Mouse (Mus musculus) adrenal gland, adult 18-20 months (tissue): Measurements from ENCODE around the gene Gpsm2. TPM values are rescaled to one million over a fixed set of nuclear protein-coding genes. Genes with fewer than 3 reads are reported as not detected.
"Not testable (repeated sequence)": the region's sequence is repeated elsewhere in the genome, so short reads cannot be mapped to it uniquely, and the experiment has no call there.

Experiments
- DNase-seq, 2 experiments: peaks; one replicate each; pipeline ENCODE4 v3.0.0; 2021 to 2022; ENCODE audit warnings: low spot score in 2 of 2
- total RNA-seq, 2 experiments: library from RNA; stranded (reverse); gene quantifications; 1 replicate in 1 of 2; 2 replicates in 1 of 2; pipeline ENCODE4 v1.2.3; 2021

Gene Gpsm2
- total RNA-seq, 2 experiments from 2014 or later, result 1.1 to 2.8 TPM

DNA sequence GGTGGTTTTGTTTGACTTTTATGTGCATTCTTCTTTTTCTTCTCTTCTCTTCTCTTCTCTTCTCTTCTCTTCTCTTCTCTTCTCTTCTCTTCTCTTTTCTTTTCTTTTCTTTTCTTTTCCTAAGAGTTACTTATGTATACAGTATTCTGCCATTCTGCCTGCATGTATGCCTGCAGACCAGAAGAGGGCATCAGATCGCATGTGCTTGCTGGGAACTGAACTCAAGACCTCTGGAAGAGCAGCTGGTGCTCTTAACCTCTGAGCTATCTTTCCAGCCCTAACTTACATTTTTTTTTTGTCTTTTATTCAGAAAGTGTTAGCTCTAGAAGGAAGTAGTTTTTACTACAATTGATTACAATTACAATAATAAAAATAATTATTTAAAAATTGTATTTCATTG lies 61.2 kb downstream of the Gpsm2 start:
- DNase-seq, result no peak

DNA sequence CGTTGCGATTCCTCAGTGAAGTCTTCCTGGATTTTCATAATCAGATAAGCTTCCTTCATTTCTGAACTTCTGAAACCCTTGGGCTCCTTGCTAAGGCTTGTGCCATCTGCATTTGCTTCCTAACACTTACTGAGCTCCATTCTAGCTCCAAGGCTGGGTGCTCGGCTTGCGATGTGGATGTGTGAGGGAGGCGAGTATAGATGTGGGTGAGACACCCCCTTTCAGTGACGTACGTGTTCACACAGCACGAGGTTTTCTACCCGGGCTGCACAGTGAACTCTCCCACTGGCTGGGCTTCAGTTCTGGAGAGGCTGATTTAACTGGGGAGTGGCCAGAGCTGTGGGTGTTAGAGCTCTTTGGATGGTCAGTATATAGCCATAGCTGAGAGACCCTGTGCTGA lies 63.5 kb downstream of the Gpsm2 start:
- no peak for DNase-seq

DNA sequence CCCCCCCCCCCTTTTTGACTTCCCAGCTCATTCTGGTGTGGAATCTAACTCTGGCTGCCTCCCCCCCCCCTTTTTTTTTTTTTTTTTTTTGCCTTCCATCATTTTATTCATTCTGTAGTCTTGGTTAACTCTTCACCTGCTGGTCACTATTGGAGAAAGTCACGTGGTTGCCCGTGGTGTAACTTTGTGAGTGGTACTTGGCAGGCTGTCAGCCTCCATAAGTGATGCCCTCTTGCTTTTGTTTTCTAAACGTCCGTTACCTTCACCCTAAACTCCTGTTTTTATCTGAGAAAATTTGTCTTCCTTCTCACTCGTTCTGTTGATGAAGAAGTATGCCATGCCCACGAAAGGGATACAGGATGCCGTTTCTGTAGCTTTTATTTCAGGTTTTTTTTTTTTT lies 66.6 kb downstream of the Gpsm2 start:
- no peak for DNase-seq

- DNase-seq, result no peak
Observed at GRCm38 (mm10) chr3:108654566-108654965, 67.5 kb downstream of the Gpsm2 start.

GRCm38 (mm10) chr3:108653710-108654379 lies 68.3 kb downstream of the Gpsm2 start, which contains the start of gene Clcc1:
Gene Clcc1 (plus strand): TSS chr3:108653913.
- peak; percentile 95 to 98 for DNase-seq

GRCm38 (mm10) chr3:108652866-108653642 lies 69.1 kb downstream of the Gpsm2 start:
- no peak for DNase-seq

GRCm38 (mm10) chr3:108647681-108648080 lies 74.4 kb downstream of the Gpsm2 start:
- DNase-seq, result not testable (repeated sequence)

GRCm38 (mm10) chr3:108646036-108646435 lies 76.1 kb downstream of the Gpsm2 start:
- no peak for DNase-seq

DNA sequence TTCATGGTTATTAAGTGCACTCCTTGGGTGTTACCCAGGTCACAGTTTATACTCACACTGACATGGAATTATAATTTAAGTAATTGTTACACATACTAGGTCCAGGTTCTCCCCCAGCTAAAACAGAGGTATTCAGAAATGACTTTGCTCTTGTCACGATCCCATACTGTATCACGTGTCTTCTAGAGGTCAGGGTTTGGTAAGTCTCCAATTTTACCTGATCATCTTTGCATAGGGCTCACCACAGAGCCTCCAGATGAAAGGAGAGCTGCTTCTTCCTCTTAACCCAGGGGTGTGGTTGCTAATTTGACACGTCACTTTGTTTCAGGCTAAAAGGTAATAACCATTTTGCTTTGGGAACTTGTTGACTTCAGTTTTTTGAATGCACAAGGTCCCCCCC lies 77.3 kb downstream of the Gpsm2 start:
- DNase-seq, result no peak

GRCm38 (mm10) chr3:108640998-108641397 lies 81.1 kb downstream of the Gpsm2 start:
- DNase-seq, result no peak

- no peak for DNase-seq
Observed at GRCm38 (mm10) chr3:108639412-108639811, 82.7 kb downstream of the Gpsm2 start.

- DNase-seq, result no peak
Observed at GRCm38 (mm10) chr3:108634761-108635160, 87.3 kb downstream of the Gpsm2 start.

Other genes with a start within 250 kb of the Gpsm2 start
- gene 1700013F07Rik, start 188.2 kb downstream of the Gpsm2 start, total RNA-seq, result not detected
- 1 to 10 TPM; 1.8 to 4.0 TPM for gene 5330417C22Rik, start 185.8 kb downstream of the Gpsm2 start, total RNA-seq
- 10 to 100 TPM; 55.7 to 59.4 TPM for gene Tmem167b, start 159.8 kb downstream of the Gpsm2 start, total RNA-seq
- gene Taf13, start 150.6 kb downstream of the Gpsm2 start, total RNA-seq, result 10 to 100 TPM; 29.2 to 30.5 TPM
- 10 to 100 TPM in 1 of 2 experiments, 1 to 10 TPM in 1; 8.3 to 11.0 TPM for gene Wdr47, start 131.0 kb downstream of the Gpsm2 start, total RNA-seq
- gene Clcc1, start 68.4 kb downstream of the Gpsm2 start, total RNA-seq, result 10 to 100 TPM; 27.6 to 37.6 TPM
- not detected for gene Aknad1, start 17.3 kb upstream of the Gpsm2 start, total RNA-seq
- gene Stxbp3, start 118.2 kb upstream of the Gpsm2 start, total RNA-seq, result 10 to 100 TPM; 42.0 to 74.7 TPM
- under 1 TPM; 0.43 to 0.74 TPM for gene Fndc7, start 167.7 kb upstream of the Gpsm2 start, total RNA-seq
- gene Prpf38b, start 189.4 kb upstream of the Gpsm2 start, total RNA-seq, result 10 to 100 TPM; 56.6 to 73.2 TPM
- not detected for gene Henmt1, start 217.6 kb upstream of the Gpsm2 start, total RNA-seq
- gene Gm9857, start 218.1 kb upstream of the Gpsm2 start, total RNA-seq, result not detected